In the genomic region with DNA sequence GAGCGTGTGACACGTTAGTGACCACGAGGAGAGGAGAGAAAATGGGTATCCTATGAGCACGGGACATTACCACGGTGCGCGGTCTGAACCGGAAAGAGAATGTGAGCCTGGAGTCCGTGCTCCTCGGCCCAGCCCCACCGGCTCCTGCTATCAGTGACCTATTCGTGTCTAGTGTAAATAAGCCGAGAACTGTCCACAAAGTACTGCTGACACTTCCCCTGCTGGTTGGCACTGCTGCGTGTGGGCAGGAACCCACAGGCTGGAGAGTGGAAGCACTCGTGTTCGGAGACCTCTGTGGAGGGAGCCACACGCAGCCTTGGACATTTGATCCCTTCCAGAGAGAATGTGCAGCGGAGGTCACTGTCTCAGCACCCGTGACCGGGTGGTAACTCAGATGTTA, we compare ENCODE assay signal across 8 mouse cellular contexts. TPM values are rescaled to one million over a fixed set of nuclear protein-coding genes. Genes with fewer than 3 reads are reported as not detected.
DNase-seq lines count a peak whose midpoint lies in the region; ATAC-seq and TF ChIP-seq lines count a peak whose summit lies in the region.

A gene (plus strand): TSS at position 390 of the 400 bp plus-strand sequence.

- ATAC-seq in embryonic facial prominence, embryonic 12.5 days (ENCODE audit: insufficient number of reproducible peaks, insufficient read depth, low FRiP score, low TSS enrichment) = no peak
- no peak for ATAC-seq in limb, embryonic 12.5 days (ENCODE audit: insufficient number of reproducible peaks, insufficient read depth, low FRiP score, low TSS enrichment, low read depth)
- peak; percentile 92 for ATAC-seq in stomach, postnatal 0 days (ENCODE audit: low FRiP score, low TSS enrichment)

- H3K4me3 ChIP-seq in embryonic facial prominence, embryonic 12.5 days = no peak within 1 kb of the TSS
- no peak within 1 kb of the TSS for H3K4me3 ChIP-seq in limb, embryonic 12.5 days (replicated peaks)
- H3K4me3 ChIP-seq in stomach, postnatal 0 days (ENCODE audit: low read depth, low read length) = peak within 1 kb of the TSS; percentile 25

- DNase-seq in adrenal gland, postnatal 10 days = no peak
- no peak for DNase-seq in adrenal gland, adult 18-20 months (ENCODE audit: low spot score in 2 of 2)
- DNase-seq in heart, postnatal 14 days = no peak
- DNase-seq in stomach, postnatal 0 days (ENCODE audit: low spot score) = peak; percentile 79
- DNase-seq in cerebellum, postnatal 14 days = no peak
- DNase-seq in ovary, adult 18-20 months (ENCODE audit: low spot score) = no peak

- intact Hi-C loops in heart, postnatal 14 days (cut with DNase I) = no loop called here

- H3K27ac ChIP-seq in embryonic facial prominence, embryonic 12.5 days = no peak within 1 kb of the TSS
- H3K27ac ChIP-seq in limb, embryonic 12.5 days = no peak within 1 kb of the TSS
- no peak within 1 kb of the TSS for H3K27ac ChIP-seq in stomach, postnatal 0 days (replicated peaks)

- no peaks in the 10 kb centered on the region for H3K9me3 ChIP-seq in embryonic facial prominence, embryonic 12.5 days
- H3K9me3 ChIP-seq in limb, embryonic 12.5 days = no peaks in the 10 kb centered on the region
- H3K9me3 ChIP-seq in stomach, postnatal 0 days (ENCODE audit: control insufficient read depth, low read length) = no peaks in the 10 kb centered on the region

- no peak within 1 kb of the TSS for H3K9ac ChIP-seq in embryonic facial prominence, embryonic 12.5 days
- no peak within 1 kb of the TSS for H3K9ac ChIP-seq in limb, embryonic 12.5 days (replicated peaks)
- 0 out of 2 replicates have a peak within 1 kb of the TSS, but pooled peaks have one; percentile 35 for H3K9ac ChIP-seq in stomach, postnatal 0 days (ENCODE audit: low read length)

- TF ChIP-seq CTCF in stomach, postnatal 0 days (IDR thresholded peaks at IDR 0.05; ENCODE audit: low read depth) = peak; percentile 14; the same call in 1 of the 2 replicates

- H3K4me1 ChIP-seq in embryonic facial prominence, embryonic 12.5 days = no peaks in the 10 kb centered on the region
- no peaks in the 10 kb centered on the region for H3K4me1 ChIP-seq in limb, embryonic 12.5 days (replicated peaks)
- H3K4me1 ChIP-seq in stomach, postnatal 0 days (replicated peaks; ENCODE audit: control insufficient read depth, insufficient read depth) = no peaks in the 10 kb centered on the region

- no peak within 1 kb of the TSS for H3K4me2 ChIP-seq in embryonic facial prominence, embryonic 12.5 days (replicated peaks)
- no peak within 1 kb of the TSS for H3K4me2 ChIP-seq in limb, embryonic 12.5 days
- peak within 1 kb of the TSS; percentile 39 for H3K4me2 ChIP-seq in stomach, postnatal 0 days (replicated peaks; ENCODE audit: low read depth)

- no peaks in the 10 kb centered on the region for H3K27me3 ChIP-seq in embryonic facial prominence, embryonic 12.5 days
- no peaks in the 10 kb centered on the region for H3K27me3 ChIP-seq in limb, embryonic 12.5 days
- H3K27me3 ChIP-seq in stomach, postnatal 0 days (ENCODE audit: control insufficient read depth, insufficient read depth, low read length) = no peaks in the 10 kb centered on the region

- WGBS in embryonic facial prominence, embryonic 12.5 days = 74% methylated on average over 20 of the region's 20 CpGs
- 86% methylated on average over 20 of the region's 20 CpGs for WGBS in limb, embryonic 12.5 days
- WGBS in stomach, postnatal 0 days = 50% methylated on average over 20 of the region's 20 CpGs

- TF ChIP-seq EP300 in stomach, postnatal 0 days (optimal IDR thresholded peaks at IDR 0.05) = no peak

- H3K36me3 ChIP-seq in embryonic facial prominence, embryonic 12.5 days = no peaks in the 10 kb centered on the region
- H3K36me3 ChIP-seq in limb, embryonic 12.5 days = no peaks in the 10 kb centered on the region
- H3K36me3 ChIP-seq in stomach, postnatal 0 days (ENCODE audit: control insufficient read depth, insufficient read depth, low read length) = no peaks in the 10 kb centered on the region

RNA-seq across cellular contexts. Expression of the gene that starts here (rescaled TPM):
- 10 to 100 TPM; 22.3 to 25.6 TPM for total RNA-seq in adrenal gland, postnatal 10 days (2021)
- total RNA-seq in adrenal gland, adult 18-20 months (2021) = 1 to 10 TPM; 6.0 to 7.3 TPM
- polyA plus RNA-seq in embryonic facial prominence, embryonic 12.5 days (2016; fragmentation: Nextera tagmentation; extraction: Ambion mirVana) = 33.0 and 34.5 TPM in 2 replicates
- total RNA-seq in heart, postnatal 14 days (2021) = 100 to 1,000 TPM; 136 TPM
- 29.9 and 33.0 TPM in 2 replicates for polyA plus RNA-seq in limb, embryonic 12.5 days (2016; fragmentation: Nextera tagmentation; extraction: Ambion mirVana)
- 27.1 and 34.4 TPM in 2 replicates for polyA plus RNA-seq in stomach, postnatal 0 days (2015; fragmentation: Nextera tagmentation; extraction: Ambion mirVana)

Comparison
In these comparisons a context has a peak if more than half of its experiments do, and no peak if none do; other contexts are left out.
1. RNA of the gene that starts here (total RNA-seq): 136 TPM in heart, postnatal 14 days; 22.3 to 25.6 TPM in adrenal gland, postnatal 10 days and 6.0 to 7.3 TPM in adrenal gland, adult 18-20 months; every median in the first group is over 4 times any median in the second.